Mouse (Mus musculus): ENCODE data around the gene Mucl1.
"Not testable (repeated sequence)": the region's sequence is repeated elsewhere in the genome, so short reads cannot be mapped to it uniquely, and the experiment has no call there.

Gene Mucl1

DNA sequence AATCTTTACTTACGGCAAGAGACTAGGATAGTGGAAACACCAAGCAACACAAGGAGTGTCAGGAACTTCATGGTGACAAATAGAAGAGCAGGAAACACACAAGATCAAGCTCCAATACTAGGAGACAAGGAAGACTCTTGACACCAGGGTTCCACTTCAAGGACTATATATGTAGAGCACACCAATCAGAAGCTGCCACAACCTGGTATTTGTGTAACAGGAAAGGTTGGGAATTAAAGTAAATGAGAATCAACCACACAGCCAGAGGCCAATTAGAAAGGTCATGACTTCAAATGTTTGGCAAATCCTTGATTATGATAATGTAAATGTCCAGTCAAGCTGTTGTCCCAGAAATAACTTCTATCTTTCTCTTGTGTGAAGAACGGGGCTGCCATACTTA lies at the start of gene Mucl1:
Gene Mucl1, minus strand, starts transcription at position 101 of the 400 bp plus-strand sequence.
- in situ Hi-C loops (cut with MboI): no loop called here

DNA sequence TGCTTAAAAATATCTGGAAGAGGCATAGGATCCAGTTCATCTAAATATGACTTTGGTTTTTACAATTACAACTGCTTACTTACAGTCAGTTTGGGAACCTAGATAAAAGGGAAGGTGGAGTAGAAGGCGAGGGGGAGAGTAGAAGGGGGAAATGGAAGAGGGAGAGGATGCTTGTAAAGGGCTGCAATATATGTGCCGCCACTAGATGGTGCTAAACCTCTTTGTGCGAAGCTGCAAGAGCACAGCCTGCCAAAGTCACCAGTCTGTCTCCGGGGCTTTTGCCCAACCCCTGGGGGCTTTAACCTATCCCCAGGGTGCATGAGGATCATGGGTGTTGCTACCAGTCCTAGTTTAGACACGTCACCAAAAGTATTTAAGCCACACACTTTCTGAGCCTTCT lies 11.6 kb upstream of the Mucl1 start:
- in situ Hi-C loops (cut with MboI): not testable (repeated sequence)

DNA sequence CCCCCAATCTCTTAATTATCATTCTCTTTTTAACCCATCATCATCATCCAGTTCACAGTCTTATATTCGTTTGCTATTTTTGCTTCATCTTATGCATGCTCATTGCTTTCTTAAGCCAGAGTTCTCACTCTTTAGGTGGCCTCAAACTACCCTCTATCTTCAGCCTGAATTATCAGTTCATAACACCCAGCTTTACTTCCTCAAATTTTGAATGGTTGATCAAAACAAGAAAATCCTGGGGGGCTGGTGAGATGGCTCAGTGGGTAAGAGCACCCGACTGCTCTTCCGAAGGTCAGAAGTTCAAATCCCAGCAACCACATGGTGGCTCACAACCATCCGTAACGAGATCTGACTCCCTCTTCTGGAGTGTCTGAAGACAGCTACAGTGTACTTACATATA lies 38.4 kb downstream of the Mucl1 start:
- in situ Hi-C loops (cut with MboI): not testable (repeated sequence)

All from mature B cell (primary cell).